Mouse (Mus musculus) hindbrain, embryonic 12.5 days (tissue): ENCODE results near the gene Gm49510. TPM values are rescaled to one million over a fixed set of nuclear protein-coding genes. Genes with fewer than 3 reads are reported as not detected.

ENCODE experiments used
- ATAC-seq: fragments of 200-750 bp; cut with Nextera tagmentation; 2 replicates; pipeline ENCODE4 v1.8.0; 2017; ENCODE audit warnings: moderate TSS enrichment; ENCODE audit not compliant: low FRiP score
- H3K27ac ChIP-seq: fragments of 300-500 bp; sonication (generic); 2 replicates; pipeline ENCODE4 v1.5.1; 2016; ENCODE audit warnings: mild to moderate bottlenecking
- H3K27me3 ChIP-seq: fragments of 300-500 bp; sonication (generic); 2 replicates; pipeline ENCODE4 v1.6.1; 2016; ENCODE audit warnings: mild to moderate bottlenecking
- H3K36me3 ChIP-seq: fragments of 300-500 bp; sonication (generic); 2 replicates; pipeline ENCODE4 v1.6.1; 2016; ENCODE audit warnings: mild to moderate bottlenecking
- H3K4me1 ChIP-seq: fragments of 300-500 bp; sonication (generic); 2 replicates; pipeline ENCODE4 v1.6.1; 2016
- H3K4me2 ChIP-seq: fragments of 300-500 bp; sonication (generic); replicated peaks from 2 replicates; pipeline ENCODE4 v1.6.1; 2016; ENCODE audit warnings: mild to moderate bottlenecking
- H3K4me3 ChIP-seq: fragments of 300-500 bp; sonication (generic); 2 replicates; pipeline ENCODE4 v1.5.1; 2016; ENCODE audit warnings: mild to moderate bottlenecking
- H3K9ac ChIP-seq: fragments of 300-500 bp; sonication (generic); 2 replicates; pipeline ENCODE4 v1.6.1; 2016; ENCODE audit warnings: mild to moderate bottlenecking, moderate library complexity
- H3K9me3 ChIP-seq: fragments of 300-500 bp; sonication (generic); replicated peaks from 2 replicates; pipeline ENCODE4 v1.6.1; 2016; ENCODE audit warnings: mild to moderate bottlenecking
- WGBS: fragments of 180-500 bp; shearing (Covaris S2); methylation state at CpG from one replicate; pipeline ENCODE4 v1.1.7; 2016; 5-methylcytosine and 5-hydroxymethylcytosine counted together
- polyA plus RNA-seq: library from polyadenylated mRNA; unstranded; fragments of >200 nt; fragmentation: Nextera tagmentation; extraction: Ambion mirVana; gene quantifications from 2 replicates; pipeline ENCODE4 v1.2.1, GENCODE M21; 2016

Gm49510 gene
- polyA plus RNA-seq, 1 experiment from 2014 or later: 0.61 TPM

- Histone ChIP-seq H3K36me3 (peaks cover 65% of the 10 kb centered on the region), H3K4me2 (no peak overlapping the region), H3K4me3 (no peak overlapping the region), H3K9me3 (no peaks in the 10 kb centered on the region), H3K4me1 (peaks cover 17% of the 10 kb centered on the region), H3K27me3 (no peaks in the 10 kb centered on the region), H3K27ac (no peak overlapping the region), H3K9ac (no peak overlapping the region)
- WGBS: 92% methylated on average over 3 of the region's 3 CpGs
- no peak for ATAC-seq
These were observed 17.6 kb upstream of the Gm49510 start for GRCm38 (mm10) chr15:78881828-78882227.

GRCm38 (mm10) chr15:78889401-78889853 is 10.0 kb upstream of the Gm49510 start:
- H3K27ac ChIP-seq: 0 out of 2 replicates have a peak overlapping the region, but pooled peaks have one; percentile 7
- H3K9me3 ChIP-seq: no peaks in the 10 kb centered on the region
- no peak overlapping the region for H3K4me3 ChIP-seq
- no peaks in the 10 kb centered on the region for H3K27me3 ChIP-seq
- ATAC-seq: no peak
- H3K4me2 ChIP-seq: no peak overlapping the region
- 36% methylated on average over 13 of the region's 13 CpGs for WGBS
- peaks cover 93% of the 10 kb centered on the region for H3K36me3 ChIP-seq
- H3K9ac ChIP-seq: peak overlapping the region; percentile 9; the same call in 1 of the 2 replicates
- peaks cover 21% of the 10 kb centered on the region for H3K4me1 ChIP-seq

- H3K4me2 ChIP-seq: no peak overlapping the region
- H3K9ac ChIP-seq: no peak overlapping the region
- H3K9me3 ChIP-seq: no peaks in the 10 kb centered on the region
- no peak overlapping the region for H3K27ac ChIP-seq
- H3K4me1 ChIP-seq: peaks cover 21% of the 10 kb centered on the region
- peaks cover 65% of the 10 kb centered on the region for H3K36me3 ChIP-seq
- 66% methylated on average over 7 of the region's 7 CpGs for WGBS
- ATAC-seq: no peak
- no peak overlapping the region for H3K4me3 ChIP-seq
- no peaks in the 10 kb centered on the region for H3K27me3 ChIP-seq
These were observed 7.0 kb upstream of the Gm49510 start for GRCm38 (mm10) chr15:78892440-78892839.

GRCm38 (mm10) chr15:78894726-78895125 is 4.7 kb upstream of the Gm49510 start:
- H3K9ac ChIP-seq: no peak overlapping the region
- H3K4me3 ChIP-seq: no peak overlapping the region
- H3K27me3 ChIP-seq: peaks cover 12% of the 10 kb centered on the region
- H3K4me2 ChIP-seq: no peak overlapping the region
- 74% methylated on average over 13 of the region's 13 CpGs for WGBS
- no peak overlapping the region for H3K27ac ChIP-seq
- H3K4me1 ChIP-seq: peaks cover 14% of the 10 kb centered on the region
- H3K36me3 ChIP-seq: peaks cover 43% of the 10 kb centered on the region
- no peaks in the 10 kb centered on the region for H3K9me3 ChIP-seq
- ATAC-seq: no peak

GRCm38 (mm10) chr15:78895741-78896140 is 3.7 kb upstream of the Gm49510 start:
- WGBS: 85% methylated on average over 2 of the region's 2 CpGs
- no peak overlapping the region for H3K4me3 ChIP-seq
- ATAC-seq: no peak
- H3K27me3 ChIP-seq: peaks cover 22% of the 10 kb centered on the region
- peaks cover 33% of the 10 kb centered on the region for H3K36me3 ChIP-seq
- H3K4me1 ChIP-seq: peaks cover 24% of the 10 kb centered on the region
- H3K9me3 ChIP-seq: no peaks in the 10 kb centered on the region
- H3K4me2 ChIP-seq: no peak overlapping the region
- no peak overlapping the region for H3K9ac ChIP-seq
- H3K27ac ChIP-seq: no peak overlapping the region

- WGBS: 90% methylated on average over 3 of the region's 3 CpGs
- no peak overlapping the region for H3K27ac ChIP-seq
- no peak overlapping the region for H3K9ac ChIP-seq
- ATAC-seq: no peak
- H3K4me1 ChIP-seq: peaks cover 28% of the 10 kb centered on the region
- H3K36me3 ChIP-seq: peaks cover 29% of the 10 kb centered on the region
- peaks cover 26% of the 10 kb centered on the region for H3K27me3 ChIP-seq
- H3K9me3 ChIP-seq: no peaks in the 10 kb centered on the region
- H3K4me3 ChIP-seq: no peak overlapping the region
- H3K4me2 ChIP-seq: no peak overlapping the region
These were observed 3.3 kb upstream of the Gm49510 start for GRCm38 (mm10) chr15:78896149-78896548.

GRCm38 (mm10) chr15:78897488-78897887 is 2.0 kb upstream of the Gm49510 start:
- Histone ChIP-seq H3K9me3 (no peaks in the 10 kb centered on the region), H3K36me3 (peaks cover 16% of the 10 kb centered on the region), H3K9ac (no peak overlapping the region), H3K4me2 (no peak overlapping the region), H3K4me3 (no peak overlapping the region), H3K27me3 (peaks cover 30% of the 10 kb centered on the region), H3K27ac (no peak overlapping the region), H3K4me1 (peaks cover 31% of the 10 kb centered on the region)
- WGBS: 88% methylated on average over 4 of the region's 4 CpGs
- ATAC-seq: no peak

GRCm38 (mm10) chr15:78898507-78899001 is 913 bp upstream of the Gm49510 start:
- peaks cover 5% of the 10 kb centered on the region for H3K36me3 ChIP-seq
- peak overlapping the region; percentile 91; the same call in 1 of the 2 replicates for H3K4me2 ChIP-seq
- 52% methylated on average over 6 of the region's 6 CpGs for WGBS
- no peak overlapping the region for H3K4me3 ChIP-seq
- H3K27me3 ChIP-seq: peaks cover 30% of the 10 kb centered on the region
- ATAC-seq: no peak
- peaks cover 28% of the 10 kb centered on the region for H3K4me1 ChIP-seq
- no peak overlapping the region for H3K9ac ChIP-seq
- H3K9me3 ChIP-seq: no peaks in the 10 kb centered on the region
- no peak overlapping the region for H3K27ac ChIP-seq

- WGBS: 2% methylated on average over 47 of the region's 47 CpGs
- Histone ChIP-seq H3K9me3 (no peaks in the 10 kb centered on the region), H3K4me1 (peaks cover 20% of the 10 kb centered on the region), H3K9ac (peak within 1 kb of the TSS; percentile 67), H3K4me2 (peak within 1 kb of the TSS; percentile 91), H3K27ac (no peak within 1 kb of the TSS), H3K36me3 (no peaks in the 10 kb centered on the region), H3K4me3 (peak within 1 kb of the TSS; percentile 52), H3K27me3 (peaks cover 30% of the 10 kb centered on the region)
- no peak for ATAC-seq
These were observed 495 bp downstream of the Gm49510 start, which contains the start of gene Sh3bp1 for GRCm38 (mm10) chr15:78899740-78900584. Gene Sh3bp1 (plus strand): TSS chr15:78899768.

GRCm38 (mm10) chr15:78900585-78901421 is 1.3 kb downstream of the Gm49510 start:
- H3K9ac ChIP-seq: peak overlapping the region; percentile 67
- H3K9me3 ChIP-seq: no peaks in the 10 kb centered on the region
- no peak for ATAC-seq
- H3K4me3 ChIP-seq: peak overlapping the region; percentile 52
- WGBS: 18% methylated on average over 18 of the region's 18 CpGs
- H3K4me2 ChIP-seq: peak overlapping the region; percentile 91
- H3K27ac ChIP-seq: no peak overlapping the region
- peaks cover 20% of the 10 kb centered on the region for H3K4me1 ChIP-seq
- H3K36me3 ChIP-seq: no peaks in the 10 kb centered on the region
- H3K27me3 ChIP-seq: peaks cover 30% of the 10 kb centered on the region

GRCm38 (mm10) chr15:78901422-78901789 is 1.9 kb downstream of the Gm49510 start:
- no peak for ATAC-seq
- WGBS: 47% methylated on average over 8 of the region's 8 CpGs
- H3K4me1 ChIP-seq: peaks cover 20% of the 10 kb centered on the region

GRCm38 (mm10) chr15:78903243-78903642 is 3.8 kb downstream of the Gm49510 start:
- Histone ChIP-seq H3K27me3 (peaks cover 30% of the 10 kb centered on the region), H3K9me3 (no peaks in the 10 kb centered on the region), H3K4me1 (peaks cover 20% of the 10 kb centered on the region), H3K9ac (no peak overlapping the region), H3K27ac (no peak overlapping the region), H3K4me3 (no peak overlapping the region), H3K36me3 (no peaks in the 10 kb centered on the region), H3K4me2 (no peak overlapping the region)
- WGBS: 11% methylated on average over 2 of the region's 2 CpGs
- no peak for ATAC-seq

More at GRCm38 (mm10) chr15:78901422-78901789, 1.9 kb downstream of the Gm49510 start:
- H3K9me3 ChIP-seq: no peaks in the 10 kb centered on the region
- H3K4me3 ChIP-seq: no peak overlapping the region
- H3K27ac ChIP-seq: no peak overlapping the region
- H3K36me3 ChIP-seq: no peaks in the 10 kb centered on the region
- H3K27me3 ChIP-seq: peaks cover 30% of the 10 kb centered on the region
- H3K4me2 ChIP-seq: peak overlapping the region; percentile 91
- H3K9ac ChIP-seq: 0 out of 2 replicates have a peak overlapping the region, but pooled peaks have one; percentile 67
